Mouse (Mus musculus) megakaryocyte, embryonic 14.5 days (primary cell): ENCODE measurements around the gene Zfp384.

ENCODE experiments used
- FLI1 ChIP-seq: IDR thresholded peaks from 2 replicates; pipeline ENCODE4 v1.6.1; 2012; ENCODE audit warnings: low read length, inconsistent platforms, mixed read lengths
- GATA1 ChIP-seq: IDR thresholded peaks from 3 replicates; pipeline ENCODE4 v1.6.1; 2012; ENCODE audit warnings: mixed read lengths, low read length, inconsistent platforms, borderline replicate concordance

GRCm38 (mm10) chr6:124998066-124998465 lies 10.9 kb upstream of the Zfp384 start:
- TF ChIP-seq FLI1 (no peak), GATA1 (no peak)
